Mouse (Mus musculus): Measurements from ENCODE around the gene Gm20708. TPM values are rescaled to one million over a fixed set of nuclear protein-coding genes. Genes with fewer than 3 reads are reported as not detected.
A peak's percentile ranks its signal among the peaks of the same experiment; 100 is the strongest.

Gene Gm20708
- polyA plus RNA-seq, 1 experiment from 2014 or later: 0.41 TPM

GRCm38 (mm10) chr11:117879676-117880075, 70.2 kb downstream of the Gm20708 start:
- 76% methylated on average over 6 of the region's 6 CpGs for WGBS
- Histone ChIP-seq H3K27me3 (replicated peaks; ENCODE audit: control insufficient read depth, insufficient read depth, low read length) (0 out of 2 replicates have a peak, but pooled peaks cover 4% of the 10 kb centered on the region), H3K4me3 (ENCODE audit: low read depth, low read length) (no peak overlapping the region), H3K9ac (ENCODE audit: low read length) (no peak overlapping the region), H3K9me3 (replicated peaks; ENCODE audit: control insufficient read depth, low read length) (no peaks in the 10 kb centered on the region), H3K36me3 (ENCODE audit: control insufficient read depth, insufficient read depth, low read length) (no peaks in the 10 kb centered on the region), H3K4me1 (ENCODE audit: control insufficient read depth, insufficient read depth, low read length) (peaks cover 10% of the 10 kb centered on the region; the same call in 1 of the 2 replicates), H3K4me2 (ENCODE audit: low read length) (no peak overlapping the region), H3K27ac (ENCODE audit: low read depth, low read length) (no peak overlapping the region)
- ATAC-seq: no peak
- no peak for DNase-seq (ENCODE audit: low spot score)

DNA sequence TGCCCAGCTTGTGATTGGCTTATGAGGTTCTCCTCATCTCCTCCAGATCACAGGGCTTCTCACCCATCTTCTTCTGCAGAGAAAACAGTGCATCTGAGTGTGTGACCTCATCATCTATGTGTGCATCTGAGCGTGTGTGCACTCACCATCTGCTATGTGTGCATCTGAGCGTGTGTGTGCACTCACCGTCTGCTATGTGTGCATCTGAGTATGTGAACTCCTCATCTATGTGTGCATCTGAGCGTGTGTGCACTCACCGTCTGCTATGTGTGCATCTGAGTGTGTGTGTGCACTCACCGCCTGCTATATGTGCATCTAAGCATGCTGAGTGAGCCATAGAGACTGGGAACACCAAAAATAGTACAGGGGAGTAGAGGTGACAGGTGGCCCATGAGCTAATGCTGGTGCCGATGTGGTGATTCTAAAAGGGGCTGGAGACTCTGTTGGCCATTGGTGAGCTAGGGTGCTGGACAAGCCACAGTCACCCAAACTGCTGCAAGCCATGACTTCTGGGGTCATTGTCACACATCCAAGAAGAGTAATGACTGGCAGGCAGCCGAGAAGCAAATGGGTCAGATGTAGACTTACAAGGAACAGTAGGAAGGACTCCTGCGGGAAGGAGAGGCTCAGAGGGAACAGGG, 71.0 kb downstream of the Gm20708 start:
- DNase-seq (ENCODE audit: low spot score) (no peak), ATAC-seq (no peak)
- H3K4me3 ChIP-seq (ENCODE audit: low read depth, low read length): no peak overlapping the region

GRCm38 (mm10) chr11:117880977-117881358, 71.5 kb downstream of the Gm20708 start:
- WGBS: 89% methylated on average over 6 of the region's 6 CpGs
- H3K4me3 ChIP-seq (ENCODE audit: low read depth, low read length): no peak overlapping the region
- no peak overlapping the region for H3K4me2 ChIP-seq (ENCODE audit: low read length)
- DNase-seq (ENCODE audit: low spot score) (no peak), ATAC-seq (no peak)
- no peaks in the 10 kb centered on the region for H3K36me3 ChIP-seq (ENCODE audit: control insufficient read depth, insufficient read depth, low read length)
- peaks cover 10% of the 10 kb centered on the region; the same call in 1 of the 2 replicates for H3K4me1 ChIP-seq (ENCODE audit: control insufficient read depth, insufficient read depth, low read length)
- H3K27ac ChIP-seq (ENCODE audit: low read depth, low read length): no peak overlapping the region
- H3K27me3 ChIP-seq (replicated peaks; ENCODE audit: control insufficient read depth, insufficient read depth, low read length): 0 out of 2 replicates have a peak, but pooled peaks cover 6% of the 10 kb centered on the region
- H3K9me3 ChIP-seq (replicated peaks; ENCODE audit: control insufficient read depth, low read length): no peaks in the 10 kb centered on the region
- no peak overlapping the region for H3K9ac ChIP-seq (ENCODE audit: low read length)

More for the DNA sequence above, 71.0 kb downstream of the Gm20708 start:
- no peak overlapping the region for H3K27ac ChIP-seq (ENCODE audit: low read depth, low read length)
- no peaks in the 10 kb centered on the region for H3K9me3 ChIP-seq (replicated peaks; ENCODE audit: control insufficient read depth, low read length)
- H3K36me3 ChIP-seq (ENCODE audit: control insufficient read depth, insufficient read depth, low read length): no peaks in the 10 kb centered on the region
- H3K9ac ChIP-seq (ENCODE audit: low read length): no peak overlapping the region
- peaks cover 10% of the 10 kb centered on the region; the same call in 1 of the 2 replicates for H3K4me1 ChIP-seq (ENCODE audit: control insufficient read depth, insufficient read depth, low read length)
- no peak overlapping the region for H3K4me2 ChIP-seq (ENCODE audit: low read length)
- H3K27me3 ChIP-seq (replicated peaks; ENCODE audit: control insufficient read depth, insufficient read depth, low read length): 0 out of 2 replicates have a peak, but pooled peaks cover 6% of the 10 kb centered on the region
- WGBS: 87% methylated on average over 9 of the region's 9 CpGs

- 10% methylated on average over 8 of the region's 8 CpGs for WGBS
- Histone ChIP-seq H3K4me2 (ENCODE audit: low read length) (no peak overlapping the region), H3K9me3 (replicated peaks; ENCODE audit: control insufficient read depth, low read length) (no peaks in the 10 kb centered on the region), H3K36me3 (ENCODE audit: control insufficient read depth, insufficient read depth, low read length) (no peaks in the 10 kb centered on the region), H3K4me3 (ENCODE audit: low read depth, low read length) (no peak overlapping the region), H3K4me1 (ENCODE audit: control insufficient read depth, insufficient read depth, low read length) (peaks cover 10% of the 10 kb centered on the region; the same call in 1 of the 2 replicates), H3K27ac (ENCODE audit: low read depth, low read length) (no peak overlapping the region), H3K9ac (ENCODE audit: low read length) (no peak overlapping the region), H3K27me3 (replicated peaks; ENCODE audit: control insufficient read depth, insufficient read depth, low read length) (peaks cover 14% of the 10 kb centered on the region; the same call in 1 of the 2 replicates)
- ATAC-seq: no peak
- no peak for DNase-seq (ENCODE audit: low spot score)
Measured at GRCm38 (mm10) chr11:117881787-117882186, 72.3 kb downstream of the Gm20708 start.

DNA sequence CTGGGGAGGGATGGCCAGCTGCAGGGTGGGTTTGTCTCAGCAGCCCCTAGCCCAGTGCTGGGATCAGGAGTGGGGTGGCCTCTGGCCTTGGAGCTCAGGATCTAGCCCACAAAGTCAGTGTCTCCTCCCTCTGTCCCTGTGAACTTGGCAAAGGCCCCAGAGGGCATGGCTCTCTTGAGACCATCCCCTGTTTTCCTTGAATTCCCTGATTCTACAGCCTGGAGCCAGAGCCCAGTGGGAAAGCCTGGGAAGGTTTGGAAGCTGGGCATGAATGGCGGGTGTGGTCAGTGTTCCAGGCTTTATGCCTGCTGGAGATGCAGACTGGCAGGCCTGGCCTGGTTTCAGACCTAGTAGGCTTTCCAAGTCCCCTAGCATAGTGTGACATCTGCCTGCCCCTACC, 72.7 kb downstream of the Gm20708 start:
- peaks cover 10% of the 10 kb centered on the region; the same call in 1 of the 2 replicates for H3K4me1 ChIP-seq (ENCODE audit: control insufficient read depth, insufficient read depth, low read length)
- no peak overlapping the region for H3K4me3 ChIP-seq (ENCODE audit: low read depth, low read length)
- H3K27me3 ChIP-seq (replicated peaks; ENCODE audit: control insufficient read depth, insufficient read depth, low read length): peaks cover 15% of the 10 kb centered on the region; the same call in 1 of the 2 replicates
- ATAC-seq (no peak), DNase-seq (ENCODE audit: low spot score) (no peak)
- no peak overlapping the region for H3K4me2 ChIP-seq (ENCODE audit: low read length)
- no peaks in the 10 kb centered on the region for H3K36me3 ChIP-seq (ENCODE audit: control insufficient read depth, insufficient read depth, low read length)
- H3K27ac ChIP-seq (ENCODE audit: low read depth, low read length): no peak overlapping the region
- H3K9me3 ChIP-seq (replicated peaks; ENCODE audit: control insufficient read depth, low read length): no peaks in the 10 kb centered on the region
- WGBS: 73% methylated on average over 1 of the region's 1 CpGs
- H3K9ac ChIP-seq (ENCODE audit: low read length): no peak overlapping the region

DNA sequence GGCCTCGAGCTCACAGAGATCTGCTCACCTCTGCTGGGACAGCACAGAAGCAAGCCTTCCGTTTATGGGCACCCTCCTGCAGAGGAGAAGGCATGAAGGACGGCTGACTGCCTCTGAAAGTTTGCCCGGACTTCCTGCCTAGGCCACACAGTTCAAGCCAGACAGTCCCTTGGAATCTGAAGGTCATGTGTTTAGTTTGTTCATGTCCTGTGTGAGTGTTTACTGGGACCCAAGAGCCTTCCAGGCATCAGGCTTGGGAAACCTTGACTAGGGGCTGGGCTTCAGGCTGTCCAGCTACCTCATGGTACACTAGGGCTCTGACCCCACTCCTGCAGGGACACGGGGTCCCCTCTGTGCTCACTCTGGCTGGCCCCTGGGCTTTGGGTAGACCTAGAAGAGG, 76.5 kb downstream of the Gm20708 start:
- Histone ChIP-seq H3K36me3 (ENCODE audit: control insufficient read depth, insufficient read depth, low read length) (no peaks in the 10 kb centered on the region), H3K4me1 (ENCODE audit: control insufficient read depth, insufficient read depth, low read length) (peaks cover 27% of the 10 kb centered on the region), H3K9ac (ENCODE audit: low read length) (no peak overlapping the region), H3K9me3 (replicated peaks; ENCODE audit: control insufficient read depth, low read length) (no peaks in the 10 kb centered on the region), H3K27me3 (replicated peaks; ENCODE audit: control insufficient read depth, insufficient read depth, low read length) (peaks cover 39% of the 10 kb centered on the region), H3K4me2 (ENCODE audit: low read length) (no peak overlapping the region), H3K27ac (ENCODE audit: low read depth, low read length) (no peak overlapping the region), H3K4me3 (ENCODE audit: low read depth, low read length) (no peak overlapping the region)
- 70% methylated on average over 5 of the region's 5 CpGs for WGBS
- DNase-seq (ENCODE audit: low spot score) (no peak), ATAC-seq (no peak)

DNA sequence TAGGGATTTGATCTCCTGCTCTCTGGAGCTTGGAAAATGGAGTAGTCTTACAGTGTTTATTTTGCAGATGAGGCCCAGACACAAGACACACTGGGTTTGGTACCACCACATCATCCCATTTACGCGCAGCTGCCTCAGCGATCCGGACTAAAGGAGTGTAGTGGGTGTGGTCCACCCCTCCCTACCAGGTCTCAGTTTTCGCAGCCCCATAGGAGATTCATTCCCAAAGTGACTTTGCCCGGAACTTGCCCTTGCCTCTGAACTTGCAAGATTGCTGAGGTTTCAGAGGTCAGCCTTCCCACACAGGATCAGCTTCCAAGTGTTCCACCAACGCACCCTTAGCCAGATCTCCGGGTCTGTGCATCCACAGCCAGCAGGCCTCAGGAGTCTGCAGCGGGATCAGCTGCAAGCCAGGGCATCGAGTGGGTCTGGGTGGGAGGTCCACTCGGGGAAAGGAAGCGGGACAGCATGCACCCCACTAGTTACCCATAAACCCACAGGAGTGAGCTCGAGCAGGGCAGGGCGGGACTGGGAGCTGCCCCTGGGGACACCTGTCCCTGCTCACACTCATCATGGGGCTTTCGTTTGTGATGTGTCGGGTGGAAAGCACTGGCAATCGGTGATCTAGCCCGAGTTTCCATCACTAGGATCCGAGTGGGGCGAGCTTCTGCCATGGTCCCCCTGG, 78.8 kb downstream of the Gm20708 start:
- Histone ChIP-seq H3K27me3 (replicated peaks; ENCODE audit: control insufficient read depth, insufficient read depth, low read length) (peaks cover 57% of the 10 kb centered on the region), H3K36me3 (ENCODE audit: control insufficient read depth, insufficient read depth, low read length) (no peaks in the 10 kb centered on the region), H3K9ac (ENCODE audit: low read length) (peak overlapping the region; percentile 41), H3K9me3 (replicated peaks; ENCODE audit: control insufficient read depth, low read length) (no peaks in the 10 kb centered on the region), H3K4me1 (ENCODE audit: control insufficient read depth, insufficient read depth, low read length) (peaks cover 29% of the 10 kb centered on the region), H3K27ac (ENCODE audit: low read depth, low read length) (no peak overlapping the region), H3K4me3 (ENCODE audit: low read depth, low read length) (no peak overlapping the region), H3K4me2 (ENCODE audit: low read length) (peak overlapping the region; percentile 47)
- ATAC-seq: no peak
- DNase-seq (ENCODE audit: low spot score): no peak
- 9% methylated on average over 20 of the region's 20 CpGs for WGBS

- Histone ChIP-seq H3K27ac (ENCODE audit: low read depth, low read length) (peak overlapping the region; percentile 49), H3K4me1 (ENCODE audit: control insufficient read depth, insufficient read depth, low read length) (peaks cover 29% of the 10 kb centered on the region), H3K4me2 (ENCODE audit: low read length) (peak overlapping the region; percentile 47), H3K4me3 (ENCODE audit: low read depth, low read length) (peak overlapping the region; percentile 13; the same call in 1 of the 2 replicates), H3K36me3 (ENCODE audit: control insufficient read depth, insufficient read depth, low read length) (no peaks in the 10 kb centered on the region), H3K27me3 (replicated peaks; ENCODE audit: control insufficient read depth, insufficient read depth, low read length) (peaks cover 60% of the 10 kb centered on the region), H3K9ac (ENCODE audit: low read length) (peak overlapping the region; percentile 41), H3K9me3 (replicated peaks; ENCODE audit: control insufficient read depth, low read length) (no peaks in the 10 kb centered on the region)
- 1% methylated on average over 33 of the region's 33 CpGs for WGBS
- ATAC-seq (peak; percentile 40; the same call in 1 of the 2 replicates), DNase-seq (ENCODE audit: low spot score) (peak; percentile 48)
Measured at GRCm38 (mm10) chr11:117888853-117889822, 79.7 kb downstream of the Gm20708 start.

Data from forebrain, embryonic 14.5 days (tissue).